Mouse (Mus musculus): Measurements from ENCODE around the gene Alox8. TPM values are rescaled to one million over a fixed set of nuclear protein-coding genes. Genes with fewer than 3 reads are reported as not detected.

The Alox8 gene
- polyA plus RNA-seq, 1 experiment = not detected

- H3K9me3 ChIP-seq (ENCODE audit: control insufficient read depth, low read length) = no peaks in the 10 kb centered on the region
- H3K4me3 ChIP-seq (replicated peaks) = no peak overlapping the region
Observed at GRCm38 (mm10) chr11:69169313-69169712, 28.3 kb downstream of the Alox8 start.

GRCm38 (mm10) chr11:69156800-69157199 lies 40.8 kb downstream of the Alox8 start, which contains the start of gene Alox12b:
Alox12b (plus strand) TSS chr11:69156989.
- no peaks in the 10 kb centered on the region for H3K36me3 ChIP-seq (ENCODE audit: control insufficient read depth)
- TF ChIP-seq TAL1 (IDR thresholded peaks at IDR 0.05; ENCODE audit: low read length) = no peak
- TF ChIP-seq GATA1 (IDR thresholded peaks at IDR 0.05; ENCODE audit: low read length) = no peak
- peaks cover 23% of the 10 kb centered on the region for H3K4me1 ChIP-seq (ENCODE audit: control insufficient read depth)
- no peak within 1 kb of the TSS for H3K4me3 ChIP-seq (replicated peaks)
- H3K9me3 ChIP-seq (ENCODE audit: control insufficient read depth, low read length) = no peaks in the 10 kb centered on the region
- H3K27me3 ChIP-seq (ENCODE audit: control insufficient read depth) = peaks cover 52% of the 10 kb centered on the region

More at GRCm38 (mm10) chr11:69169313-69169712, 28.3 kb downstream of the Alox8 start:
- Histone ChIP-seq H3K36me3 (ENCODE audit: control insufficient read depth) (no peaks in the 10 kb centered on the region), H3K4me1 (ENCODE audit: control insufficient read depth) (no peaks in the 10 kb centered on the region), H3K27me3 (ENCODE audit: control insufficient read depth) (peaks cover 2% of the 10 kb centered on the region)
- TF ChIP-seq TAL1 (IDR thresholded peaks at IDR 0.05; ENCODE audit: low read length) (no peak), GATA1 (IDR thresholded peaks at IDR 0.05; ENCODE audit: low read length) (no peak)

- peaks cover 58% of the 10 kb centered on the region for H3K27me3 ChIP-seq (ENCODE audit: control insufficient read depth)
- peaks cover 23% of the 10 kb centered on the region for H3K4me1 ChIP-seq (ENCODE audit: control insufficient read depth)
- no peaks in the 10 kb centered on the region for H3K36me3 ChIP-seq (ENCODE audit: control insufficient read depth)
- H3K4me3 ChIP-seq (replicated peaks) = no peak overlapping the region
- TF ChIP-seq GATA1 (IDR thresholded peaks at IDR 0.05; ENCODE audit: low read length) (no peak), TAL1 (IDR thresholded peaks at IDR 0.05; ENCODE audit: low read length) (no peak)
- no peaks in the 10 kb centered on the region for H3K9me3 ChIP-seq (ENCODE audit: control insufficient read depth, low read length)
Observed at GRCm38 (mm10) chr11:69155351-69155750, 42.3 kb downstream of the Alox8 start.

- Histone ChIP-seq H3K4me1 (ENCODE audit: control insufficient read depth) (peaks cover 23% of the 10 kb centered on the region), H3K4me3 (replicated peaks) (no peak overlapping the region), H3K27me3 (ENCODE audit: control insufficient read depth) (peaks cover 53% of the 10 kb centered on the region), H3K9me3 (ENCODE audit: control insufficient read depth, low read length) (no peaks in the 10 kb centered on the region), H3K36me3 (ENCODE audit: control insufficient read depth) (no peaks in the 10 kb centered on the region)
- TF ChIP-seq GATA1 (IDR thresholded peaks at IDR 0.05; ENCODE audit: low read length) (no peak), TAL1 (IDR thresholded peaks at IDR 0.05; ENCODE audit: low read length) (no peak)
Observed at GRCm38 (mm10) chr11:69153831-69154230, 43.8 kb downstream of the Alox8 start.

- Histone ChIP-seq H3K4me1 (ENCODE audit: control insufficient read depth) (peaks cover 12% of the 10 kb centered on the region), H3K27me3 (ENCODE audit: control insufficient read depth) (peaks cover 30% of the 10 kb centered on the region)
Observed at GRCm38 (mm10) chr11:69151004-69151403, 46.6 kb downstream of the Alox8 start.

GRCm38 (mm10) chr11:69150444-69150843 lies 47.2 kb downstream of the Alox8 start:
- TF ChIP-seq TAL1 (IDR thresholded peaks at IDR 0.05; ENCODE audit: low read length) (no peak), GATA1 (IDR thresholded peaks at IDR 0.05; ENCODE audit: low read length) (no peak)
- no peak overlapping the region for H3K4me3 ChIP-seq (replicated peaks)
- peaks cover 29% of the 10 kb centered on the region for H3K27me3 ChIP-seq (ENCODE audit: control insufficient read depth)
- H3K36me3 ChIP-seq (ENCODE audit: control insufficient read depth) = no peaks in the 10 kb centered on the region
- peaks cover 9% of the 10 kb centered on the region for H3K4me1 ChIP-seq (ENCODE audit: control insufficient read depth)
- no peaks in the 10 kb centered on the region for H3K9me3 ChIP-seq (ENCODE audit: control insufficient read depth, low read length)

More at GRCm38 (mm10) chr11:69151004-69151403, 46.6 kb downstream of the Alox8 start:
- Histone ChIP-seq H3K36me3 (ENCODE audit: control insufficient read depth) (no peaks in the 10 kb centered on the region), H3K4me3 (replicated peaks) (no peak overlapping the region), H3K9me3 (ENCODE audit: control insufficient read depth, low read length) (no peaks in the 10 kb centered on the region)
- TF ChIP-seq TAL1 (IDR thresholded peaks at IDR 0.05; ENCODE audit: low read length) = no peak
- TF ChIP-seq GATA1 (IDR thresholded peaks at IDR 0.05; ENCODE audit: low read length) = no peak

GRCm38 (mm10) chr11:69149728-69150127 lies 47.9 kb downstream of the Alox8 start:
- TF ChIP-seq GATA1 (IDR thresholded peaks at IDR 0.05; ENCODE audit: low read length) (no peak), TAL1 (IDR thresholded peaks at IDR 0.05; ENCODE audit: low read length) (no peak)
- Histone ChIP-seq H3K4me3 (replicated peaks) (no peak overlapping the region), H3K27me3 (ENCODE audit: control insufficient read depth) (peaks cover 29% of the 10 kb centered on the region), H3K4me1 (ENCODE audit: control insufficient read depth) (peaks cover 3% of the 10 kb centered on the region), H3K9me3 (ENCODE audit: control insufficient read depth, low read length) (no peaks in the 10 kb centered on the region), H3K36me3 (ENCODE audit: control insufficient read depth) (no peaks in the 10 kb centered on the region)

- peaks cover 24% of the 10 kb centered on the region for H3K27me3 ChIP-seq (ENCODE audit: control insufficient read depth)
- no peaks in the 10 kb centered on the region for H3K36me3 ChIP-seq (ENCODE audit: control insufficient read depth)
- H3K4me3 ChIP-seq (replicated peaks) = no peak overlapping the region
- no peaks in the 10 kb centered on the region for H3K9me3 ChIP-seq (ENCODE audit: control insufficient read depth, low read length)
- TF ChIP-seq TAL1 (IDR thresholded peaks at IDR 0.05; ENCODE audit: low read length) (no peak), GATA1 (IDR thresholded peaks at IDR 0.05; ENCODE audit: low read length) (no peak)
- no peaks in the 10 kb centered on the region; the same call in none of the 2 replicates for H3K4me1 ChIP-seq (ENCODE audit: control insufficient read depth)
Observed at GRCm38 (mm10) chr11:69148451-69148960, 49.1 kb downstream of the Alox8 start.

GRCm38 (mm10) chr11:69147546-69147945 lies 50.1 kb downstream of the Alox8 start:
- TF ChIP-seq TAL1 (IDR thresholded peaks at IDR 0.05; ENCODE audit: low read length) (no peak), GATA1 (IDR thresholded peaks at IDR 0.05; ENCODE audit: low read length) (no peak)
- H3K27me3 ChIP-seq (ENCODE audit: control insufficient read depth) = peaks cover 25% of the 10 kb centered on the region
- no peaks in the 10 kb centered on the region for H3K9me3 ChIP-seq (ENCODE audit: control insufficient read depth, low read length)
- H3K36me3 ChIP-seq (ENCODE audit: control insufficient read depth) = no peaks in the 10 kb centered on the region
- H3K4me3 ChIP-seq (replicated peaks) = no peak overlapping the region
- no peaks in the 10 kb centered on the region; the same call in none of the 2 replicates for H3K4me1 ChIP-seq (ENCODE audit: control insufficient read depth)

GRCm38 (mm10) chr11:69135361-69135760 lies 62.3 kb downstream of the Alox8 start:
- Histone ChIP-seq H3K4me1 (ENCODE audit: control insufficient read depth) (peaks cover 14% of the 10 kb centered on the region), H3K27me3 (ENCODE audit: control insufficient read depth) (peaks cover 25% of the 10 kb centered on the region), H3K9me3 (ENCODE audit: control insufficient read depth, low read length) (no peaks in the 10 kb centered on the region), H3K4me3 (replicated peaks) (no peak overlapping the region), H3K36me3 (ENCODE audit: control insufficient read depth) (no peaks in the 10 kb centered on the region)
- TF ChIP-seq GATA1 (IDR thresholded peaks at IDR 0.05; ENCODE audit: low read length) = no peak
- no peak for TF ChIP-seq TAL1 (IDR thresholded peaks at IDR 0.05; ENCODE audit: low read length)
